Mouse (Mus musculus) fibroblast of lung, adult 2 months (primary cell): ENCODE data around the gene Ciao1.
"Not testable (repeated sequence)": the region's sequence is repeated elsewhere in the genome, so short reads cannot be mapped to it uniquely, and the experiment has no call there.

Experiments
- DNase-seq: peaks from one replicate; pipeline ENCODE4 v3.0.0-alpha.2; 2011; ENCODE audit warnings: low read depth

The Ciao1 gene

GRCm38 (mm10) chr2:127247592-127248333 lies at the start of gene Ciao1, which contains the start of gene Tmem127:
Gene Ciao1 (minus strand): TSS chr2:127247816.
Gene Tmem127 (plus strand): TSS chr2:127247908.
- peak; percentile 97 for DNase-seq

DNA sequence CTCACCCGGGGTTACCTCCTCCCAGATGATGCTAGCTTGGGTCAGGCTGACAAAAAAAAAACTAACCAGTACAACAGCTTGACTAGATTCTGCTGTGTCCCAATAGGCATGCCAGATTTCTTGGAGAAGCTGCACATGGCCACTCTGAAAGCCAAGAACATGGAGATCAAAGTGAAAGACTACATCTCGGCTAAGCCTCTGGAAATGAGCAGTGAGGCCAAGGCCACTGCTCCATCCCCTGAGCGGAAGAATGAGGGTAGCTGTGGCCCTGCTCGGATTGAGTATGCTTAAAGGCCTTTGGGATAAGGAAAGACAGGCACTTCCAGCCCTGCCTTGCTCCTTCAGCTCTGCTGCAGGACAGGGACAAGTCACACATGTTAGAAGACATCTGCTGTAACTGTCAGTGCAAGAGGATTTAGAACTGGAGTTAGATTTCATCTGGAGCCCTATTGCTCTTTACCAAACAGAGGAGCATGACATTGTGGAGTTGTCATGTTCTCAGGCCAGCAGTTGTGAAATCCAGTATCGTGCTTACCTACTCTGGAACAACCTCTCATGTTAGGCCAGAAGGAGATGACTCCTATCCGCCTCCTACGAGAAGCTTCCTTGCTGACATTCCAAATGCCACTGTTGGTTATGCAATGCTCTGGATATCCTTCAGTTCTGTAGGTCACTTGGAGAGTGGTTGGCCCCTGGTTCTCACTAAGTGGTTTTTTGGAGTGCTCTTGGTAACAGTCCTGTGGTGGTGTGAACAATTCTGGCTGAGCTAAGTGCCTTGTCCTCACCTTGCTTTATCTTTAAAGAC lies 49.6 kb upstream of the Ciao1 start:
- DNase-seq: no peak

DNA sequence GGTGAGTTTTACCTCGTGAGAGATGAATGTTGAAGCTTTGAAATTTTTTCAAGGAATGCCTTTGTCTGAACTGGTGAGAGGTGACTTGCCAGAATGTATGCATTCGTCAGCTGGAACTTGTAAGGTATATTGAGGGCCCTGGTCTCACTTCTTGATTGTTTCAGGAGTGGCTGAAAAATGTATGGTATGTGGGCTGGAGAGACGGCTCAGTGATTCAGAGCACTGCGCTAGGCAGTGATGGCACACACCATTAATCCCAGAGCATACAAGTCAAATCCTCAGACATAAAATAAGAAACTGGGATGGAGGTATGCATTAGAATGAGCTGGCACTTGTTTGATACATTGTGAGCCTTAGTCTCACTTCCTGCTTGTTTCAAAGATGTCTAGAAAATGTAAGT lies 44.6 kb upstream of the Ciao1 start:
- no peak for DNase-seq

- DNase-seq: no peak
These were observed 30.5 kb upstream of the Ciao1 start for GRCm38 (mm10) chr2:127278162-127278561.

DNA sequence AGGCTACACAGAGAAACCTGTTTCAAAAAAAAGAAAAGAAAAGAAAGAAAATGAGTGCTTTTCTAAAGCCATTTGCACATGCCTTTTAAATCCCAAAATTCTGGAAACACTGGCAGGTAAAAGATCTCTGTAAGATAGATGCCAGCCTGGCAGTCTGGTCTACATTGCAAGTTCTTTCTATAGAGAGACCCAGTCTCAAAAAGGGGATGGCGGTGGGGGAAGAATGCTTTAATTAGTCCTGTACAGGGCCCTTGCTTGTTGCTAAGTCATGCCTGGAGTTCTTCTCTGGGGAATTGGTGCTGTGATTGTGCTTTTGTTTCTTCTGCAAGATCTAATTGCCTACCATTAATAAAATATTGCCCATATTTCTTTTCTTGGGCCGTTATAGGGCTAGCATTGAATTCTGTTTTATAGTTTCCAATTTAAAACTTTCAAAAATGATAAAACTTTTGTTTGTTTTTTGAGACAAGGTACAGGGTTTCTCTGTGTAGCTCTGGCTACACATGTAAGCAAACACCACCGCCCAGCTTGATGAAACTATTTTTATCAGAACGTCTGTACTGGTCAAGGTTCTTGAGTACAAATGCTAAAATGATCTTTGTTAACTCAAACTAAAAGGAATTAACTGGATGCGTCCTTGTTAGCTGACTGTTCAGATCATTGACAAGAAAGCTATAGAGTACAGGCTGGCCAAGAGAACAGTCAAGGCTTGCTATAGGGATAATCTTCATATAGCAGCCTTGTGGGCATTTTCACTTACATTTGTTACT lies 28.1 kb upstream of the Ciao1 start:
- no peak for DNase-seq

GRCm38 (mm10) chr2:127274590-127274989 lies 27.0 kb upstream of the Ciao1 start:
- no peak for DNase-seq

- no peak for DNase-seq
These were observed 25.2 kb upstream of the Ciao1 start for GRCm38 (mm10) chr2:127272806-127273205.

GRCm38 (mm10) chr2:127272049-127272448 lies 24.4 kb upstream of the Ciao1 start:
- not testable (repeated sequence) for DNase-seq

GRCm38 (mm10) chr2:127271042-127271515 lies 23.5 kb upstream of the Ciao1 start:
- no peak for DNase-seq

- no peak for DNase-seq
These were observed 22.9 kb upstream of the Ciao1 start for GRCm38 (mm10) chr2:127270300-127271041.

DNA sequence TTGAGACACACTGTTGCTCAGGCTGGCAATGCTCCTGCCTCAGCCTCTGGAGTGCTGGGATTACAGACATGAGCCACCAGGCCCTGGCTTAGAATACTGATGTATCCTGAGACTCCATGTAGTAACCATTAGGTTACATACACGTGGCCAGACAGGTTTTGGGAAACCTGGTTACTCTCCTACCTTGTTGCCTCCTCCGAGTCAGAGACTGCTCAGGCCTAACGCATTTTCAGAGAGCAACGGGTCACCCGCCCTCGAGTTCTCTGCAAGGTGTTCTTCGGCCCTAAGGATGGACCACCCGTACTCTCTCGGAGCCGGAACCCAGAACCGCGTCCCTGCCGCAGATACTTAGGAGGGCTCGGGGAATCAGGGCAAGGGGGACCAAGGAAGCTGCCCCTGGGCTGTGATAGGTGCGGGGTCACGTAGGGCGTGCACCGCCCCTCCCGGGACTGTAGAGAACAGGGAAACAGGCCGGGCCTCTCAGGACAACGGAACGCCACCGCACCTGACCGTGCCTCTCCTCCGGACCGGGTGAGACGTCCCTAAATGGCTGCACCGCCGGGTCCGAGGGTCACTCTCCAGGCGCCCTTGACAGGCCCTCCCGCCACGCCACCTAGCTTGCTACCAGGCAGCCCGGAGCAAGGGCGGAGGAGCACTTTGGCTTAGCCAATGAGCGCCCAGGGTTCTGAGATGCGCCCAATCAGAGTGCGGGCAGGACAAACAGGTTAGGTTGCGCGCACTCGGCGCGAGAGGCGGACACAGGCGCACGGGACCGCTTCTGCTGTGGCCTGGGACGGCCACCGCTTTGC lies 22.1 kb upstream of the Ciao1 start, which contains the start of gene Stard7:
TSS of gene Stard7 (plus strand) at position 728 of the 809 bp plus-strand sequence.
- peak; percentile 90 for DNase-seq

DNA sequence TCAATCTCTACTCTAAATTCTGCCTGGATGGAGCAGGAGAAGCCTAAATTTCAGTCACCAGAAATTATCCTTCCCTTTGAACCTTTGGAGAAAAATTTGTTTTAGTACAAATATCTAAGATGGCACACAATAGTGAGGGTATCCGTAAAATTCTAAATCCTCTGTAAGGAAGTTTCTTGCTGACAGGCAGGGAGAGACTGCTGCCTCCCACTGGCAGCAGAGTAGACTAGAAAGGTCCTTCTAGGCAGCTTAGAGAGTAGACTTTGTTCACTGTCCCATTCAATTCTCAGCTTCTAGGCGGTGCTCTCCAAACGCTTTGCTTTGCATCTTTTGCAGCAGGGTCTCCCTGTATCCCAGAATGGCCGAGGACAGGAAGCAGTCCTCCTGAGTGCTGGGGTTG lies 20.2 kb upstream of the Ciao1 start:
- DNase-seq: no peak

GRCm38 (mm10) chr2:127262480-127262879 lies 14.9 kb upstream of the Ciao1 start:
- DNase-seq: no peak

DNA sequence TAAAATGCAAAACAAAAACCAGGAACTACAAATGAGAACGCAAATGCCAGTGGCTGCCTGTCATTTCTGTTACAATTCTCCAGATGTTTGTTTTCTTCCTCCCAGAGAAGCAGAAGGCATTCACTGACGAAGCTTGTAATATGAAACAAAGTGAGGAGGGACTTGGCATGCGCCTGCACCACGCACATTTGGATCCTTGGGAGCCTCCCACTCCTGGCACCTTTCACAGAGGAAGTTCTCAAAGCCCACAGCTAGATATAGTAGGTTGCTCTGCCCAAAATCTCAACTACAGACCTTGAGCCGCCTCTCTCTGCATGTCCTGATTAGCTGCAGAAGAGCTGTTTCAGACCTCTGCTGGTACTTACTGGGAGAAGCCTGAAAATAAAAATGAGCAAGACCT lies 11.7 kb upstream of the Ciao1 start:
- no peak for DNase-seq

- no peak for DNase-seq
These were observed 7.7 kb upstream of the Ciao1 start for GRCm38 (mm10) chr2:127255294-127255693.

- DNase-seq: peak; percentile 63
These were observed 7.1 kb upstream of the Ciao1 start for GRCm38 (mm10) chr2:127254604-127255134.

- DNase-seq: no peak
These were observed 5.2 kb upstream of the Ciao1 start for GRCm38 (mm10) chr2:127252787-127253186.

- no peak for DNase-seq
These were observed 4.4 kb upstream of the Ciao1 start for GRCm38 (mm10) chr2:127251880-127252527.

DNA sequence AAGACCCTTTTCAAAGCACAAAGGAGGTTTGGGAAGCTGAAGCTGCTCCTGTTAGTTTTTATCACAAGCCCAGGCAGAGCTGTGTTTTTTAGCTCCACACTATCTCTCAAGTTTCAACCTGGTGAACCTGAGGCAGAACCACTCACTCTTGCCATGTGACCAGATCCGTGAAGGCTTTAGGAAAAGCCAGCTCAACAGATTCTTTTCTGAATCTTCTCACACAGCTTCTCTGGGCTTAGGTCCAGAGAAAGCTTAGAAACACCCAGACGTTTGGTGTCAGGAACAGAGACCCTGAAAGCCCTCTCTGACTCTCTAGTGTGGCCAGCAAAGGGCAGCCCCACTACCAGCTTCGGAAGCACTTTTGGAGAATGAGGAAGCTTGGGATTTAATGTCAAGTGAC lies 3.8 kb upstream of the Ciao1 start:
- DNase-seq: no peak
